Mouse (Mus musculus) midbrain, embryonic 11.5 days (tissue): ENCODE results near the gene Podn. TPM values are rescaled to one million over a fixed set of nuclear protein-coding genes. Genes with fewer than 3 reads are reported as not detected.

Experiments
- ATAC-seq: fragments of 200-750 bp; cut with Nextera tagmentation; 2 replicates; pipeline ENCODE4 v1.8.0; 2017; ENCODE audit warnings: moderate TSS enrichment, moderate library complexity; ENCODE audit not compliant: low FRiP score
- DNase-seq: peaks from one replicate; pipeline ENCODE4 v3.0.0; 2015; ENCODE audit warnings: low spot score; ENCODE audit errors: missing footprints
- H3K27ac ChIP-seq: fragments of 300-500 bp; sonication (generic); 2 replicates; pipeline ENCODE4 v1.5.1; 2014; ENCODE audit warnings: low read depth, low read length
- H3K27me3 ChIP-seq: fragments of 300-500 bp; sonication (generic); 2 replicates; pipeline ENCODE4 v1.6.1; 2014; ENCODE audit warnings: mild to moderate bottlenecking, low read length, moderate library complexity, mixed read lengths; ENCODE audit not compliant: control insufficient read depth, insufficient read depth
- H3K36me3 ChIP-seq: fragments of 300-500 bp; sonication (generic); 2 replicates; pipeline ENCODE4 v1.6.1; 2014; ENCODE audit warnings: mild to moderate bottlenecking, low read length, moderate library complexity, mixed read lengths; ENCODE audit not compliant: control insufficient read depth, insufficient read depth
- H3K4me1 ChIP-seq: fragments of 300-500 bp; sonication (generic); 2 replicates; pipeline ENCODE4 v1.6.1; 2014; ENCODE audit warnings: low read length; ENCODE audit not compliant: control insufficient read depth, insufficient read depth
- H3K4me2 ChIP-seq: fragments of 300-500 bp; sonication (generic); 2 replicates; pipeline ENCODE4 v1.6.1; 2014; ENCODE audit warnings: mild to moderate bottlenecking, moderate library complexity
- H3K4me3 ChIP-seq: fragments of 300-500 bp; sonication (generic); 2 replicates; pipeline ENCODE4 v1.5.1; 2014; ENCODE audit warnings: low read depth, low read length
- H3K9ac ChIP-seq: fragments of 300-500 bp; sonication (generic); 2 replicates; pipeline ENCODE4 v1.6.1; 2014; ENCODE audit warnings: low read length
- H3K9me3 ChIP-seq: fragments of 300-500 bp; sonication (generic); 2 replicates; pipeline ENCODE4 v1.6.1; 2016; ENCODE audit warnings: low read length; ENCODE audit not compliant: control insufficient read depth
- WGBS: fragments of 180-500 bp; shearing (Covaris S2); extraction: QIAGEN DNeasy Blood & Tissue Kit; methylation state at CpG from one replicate; pipeline ENCODE4 v1.1.7; 2014; 5-methylcytosine and 5-hydroxymethylcytosine counted together
- polyA plus RNA-seq: library from polyadenylated mRNA; unstranded; fragments of >200 nt; fragmentation: Nextera tagmentation; extraction: Ambion mirVana; gene quantifications from 2 replicates; pipeline ENCODE4 v1.2.1, GENCODE M21; 2014

The Podn gene
- polyA plus RNA-seq, 1 experiment from 2014 or later = 0.45 TPM

DNA sequence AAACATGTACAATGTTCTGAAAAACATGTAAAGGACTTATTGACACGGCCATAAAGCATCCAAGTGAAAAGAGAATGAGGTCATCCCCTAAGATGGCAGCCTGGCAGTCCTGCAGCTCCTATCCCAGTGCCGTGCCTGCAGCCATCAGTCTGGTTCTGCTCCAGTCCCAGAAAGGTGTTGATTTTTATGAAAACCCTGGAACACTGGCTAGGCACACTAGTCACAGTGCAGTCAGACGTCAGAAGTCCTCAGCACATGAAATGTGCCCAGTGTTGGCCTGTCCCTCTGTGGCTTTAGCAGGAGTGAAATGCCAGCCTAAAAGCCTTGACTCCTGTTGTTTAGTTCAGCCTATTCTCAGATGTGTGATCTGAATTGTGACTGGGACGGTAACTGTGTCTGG, 35.5 kb downstream of the Podn start:
- ATAC-seq (no peak), DNase-seq (no peak)
- Histone ChIP-seq H3K9me3 (no peaks in the 10 kb centered on the region), H3K27me3 (no peaks in the 10 kb centered on the region), H3K4me2 (no peak overlapping the region), H3K4me1 (no peaks in the 10 kb centered on the region), H3K27ac (no peak overlapping the region), H3K36me3 (no peaks in the 10 kb centered on the region; the same call in 1 of the 2 replicates), H3K4me3 (no peak overlapping the region), H3K9ac (no peak overlapping the region)
- 80% methylated on average over 4 of the region's 4 CpGs for WGBS

GRCm38 (mm10) chr4:108059601-108060379, 36.5 kb downstream of the Podn start:
- Histone ChIP-seq H3K9ac (peak overlapping the region; percentile 47; the same call in 1 of the 2 replicates), H3K4me2 (no peak overlapping the region), H3K9me3 (no peaks in the 10 kb centered on the region), H3K4me1 (no peaks in the 10 kb centered on the region), H3K4me3 (no peak overlapping the region), H3K36me3 (no peaks in the 10 kb centered on the region; the same call in 1 of the 2 replicates), H3K27ac (0 out of 2 replicates have a peak overlapping the region, but pooled peaks have one; percentile 25), H3K27me3 (no peaks in the 10 kb centered on the region)
- WGBS = 42% methylated on average over 19 of the region's 19 CpGs
- no peak for DNase-seq
- ATAC-seq = no peak

DNA sequence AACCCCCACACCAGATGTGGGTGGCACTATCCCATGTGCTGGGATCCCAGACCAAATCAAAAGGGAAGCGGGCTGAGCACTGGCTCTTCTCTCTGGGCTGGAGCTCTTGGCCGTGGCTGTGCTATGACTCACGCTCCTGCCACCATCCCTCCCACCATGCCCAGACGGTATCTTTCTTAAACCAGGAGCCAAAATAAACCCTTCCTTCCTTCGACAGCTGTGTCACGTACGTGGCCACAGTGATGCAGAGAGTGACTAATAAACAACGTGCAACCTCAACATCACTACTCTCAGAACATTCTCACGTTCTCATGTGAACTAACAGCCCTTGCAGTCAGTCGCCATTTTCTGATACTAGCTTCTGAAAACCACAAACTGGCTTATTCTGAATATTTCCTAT, 38.1 kb downstream of the Podn start:
- no peaks in the 10 kb centered on the region for H3K27me3 ChIP-seq
- no peak overlapping the region for H3K4me3 ChIP-seq
- H3K4me1 ChIP-seq = no peaks in the 10 kb centered on the region
- H3K9ac ChIP-seq = no peak overlapping the region
- H3K36me3 ChIP-seq = no peaks in the 10 kb centered on the region
- DNase-seq (no peak), ATAC-seq (no peak)
- H3K4me2 ChIP-seq = no peak overlapping the region
- 94% methylated on average over 10 of the region's 10 CpGs for WGBS
- no peaks in the 10 kb centered on the region for H3K9me3 ChIP-seq
- no peak overlapping the region for H3K27ac ChIP-seq

DNA sequence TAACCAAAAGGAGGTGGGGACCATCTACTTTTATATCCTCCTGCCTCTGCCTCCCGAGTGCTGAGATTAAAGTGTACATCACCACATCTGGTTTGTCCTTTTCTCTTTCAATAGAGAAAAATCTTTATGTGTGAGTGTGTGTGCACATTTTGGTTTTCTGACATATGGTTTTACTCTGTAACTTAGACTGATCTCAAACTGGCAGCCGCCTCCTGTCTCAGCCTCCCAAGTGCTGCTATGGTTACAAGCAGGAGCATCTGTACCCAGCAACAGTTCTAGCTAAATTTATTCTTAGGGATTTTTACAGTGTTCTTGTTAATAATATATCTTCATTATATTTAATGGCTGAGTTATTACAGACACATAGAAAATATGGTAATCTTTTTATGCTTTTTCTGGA, 39.0 kb downstream of the Podn start:
- H3K4me3 ChIP-seq = no peak overlapping the region
- DNase-seq = no peak
- WGBS = 79% methylated on average over 2 of the region's 2 CpGs
- H3K9me3 ChIP-seq = no peaks in the 10 kb centered on the region
- H3K36me3 ChIP-seq = no peaks in the 10 kb centered on the region
- no peak overlapping the region for H3K27ac ChIP-seq
- ATAC-seq = no peak
- H3K4me1 ChIP-seq = no peaks in the 10 kb centered on the region
- H3K4me2 ChIP-seq = no peak overlapping the region
- H3K9ac ChIP-seq = no peak overlapping the region
- H3K27me3 ChIP-seq = no peaks in the 10 kb centered on the region

DNA sequence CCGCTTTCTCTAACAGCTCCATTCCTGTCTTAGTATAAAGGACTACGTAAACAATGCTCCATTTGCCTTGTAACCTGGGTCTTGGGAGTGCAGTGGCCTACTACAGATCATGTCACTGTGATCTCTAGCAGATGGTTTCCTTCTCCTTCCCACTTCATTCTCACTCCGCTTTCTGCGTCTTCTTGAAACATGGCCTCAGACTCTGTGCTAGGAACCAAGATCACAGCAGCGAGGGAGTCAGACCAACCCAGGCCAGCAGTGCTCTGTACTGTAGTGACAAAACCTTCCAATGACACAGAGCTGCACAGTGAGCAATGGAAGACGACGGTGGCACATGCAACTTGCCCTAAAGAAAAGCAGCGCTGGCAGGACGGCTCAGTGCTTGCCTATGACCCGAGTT, 40.4 kb downstream of the Podn start:
- DNase-seq (no peak), ATAC-seq (no peak)
- no peak overlapping the region for H3K4me3 ChIP-seq
- H3K9ac ChIP-seq = no peak overlapping the region
- no peak overlapping the region for H3K27ac ChIP-seq
- no peaks in the 10 kb centered on the region for H3K27me3 ChIP-seq
- 0 out of 2 replicates have a peak, but pooled peaks cover 3% of the 10 kb centered on the region for H3K36me3 ChIP-seq
- 91% methylated on average over 10 of the region's 10 CpGs for WGBS
- H3K4me1 ChIP-seq = no peaks in the 10 kb centered on the region
- no peaks in the 10 kb centered on the region for H3K9me3 ChIP-seq
- H3K4me2 ChIP-seq = no peak overlapping the region

DNA sequence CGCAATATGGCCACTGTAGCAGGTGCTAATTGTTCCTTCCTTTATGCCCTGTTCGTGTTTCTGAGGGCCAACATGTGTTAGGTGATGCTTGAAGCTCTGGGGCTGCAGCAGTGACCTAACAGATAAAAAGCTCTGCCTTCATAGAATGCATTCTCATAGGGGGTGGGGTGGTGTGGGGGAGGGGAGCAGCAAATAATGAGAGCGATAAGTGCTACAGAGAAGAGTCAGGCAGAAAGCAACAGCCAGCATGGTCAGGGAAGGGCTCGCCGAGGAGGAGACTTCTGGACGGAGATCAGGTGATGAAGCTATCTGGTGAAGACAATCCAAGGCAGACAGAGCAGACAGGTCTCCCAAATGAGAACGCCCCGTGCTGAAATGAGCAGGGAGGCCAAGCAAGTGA, 43.6 kb downstream of the Podn start:
- WGBS = 88% methylated on average over 8 of the region's 8 CpGs

GRCm38 (mm10) chr4:108051687-108052274, 44.5 kb downstream of the Podn start:
- DNase-seq = no peak
- H3K27ac ChIP-seq = no peak overlapping the region
- WGBS = 85% methylated on average over 10 of the region's 10 CpGs
- no peaks in the 10 kb centered on the region for H3K9me3 ChIP-seq
- ATAC-seq = no peak
- no peaks in the 10 kb centered on the region for H3K27me3 ChIP-seq
- H3K4me1 ChIP-seq = no peaks in the 10 kb centered on the region
- no peak overlapping the region for H3K9ac ChIP-seq
- peaks cover 6% of the 10 kb centered on the region; the same call in 1 of the 2 replicates for H3K36me3 ChIP-seq
- no peak overlapping the region for H3K4me2 ChIP-seq
- no peak overlapping the region for H3K4me3 ChIP-seq

More for the DNA sequence above, 43.6 kb downstream of the Podn start:
- Histone ChIP-seq H3K4me3 (no peak overlapping the region), H3K27ac (no peak overlapping the region), H3K36me3 (0 out of 2 replicates have a peak, but pooled peaks cover 3% of the 10 kb centered on the region), H3K4me1 (no peaks in the 10 kb centered on the region), H3K4me2 (no peak overlapping the region), H3K9ac (no peak overlapping the region), H3K9me3 (no peaks in the 10 kb centered on the region), H3K27me3 (no peaks in the 10 kb centered on the region)
- DNase-seq = no peak
- no peak for ATAC-seq

DNA sequence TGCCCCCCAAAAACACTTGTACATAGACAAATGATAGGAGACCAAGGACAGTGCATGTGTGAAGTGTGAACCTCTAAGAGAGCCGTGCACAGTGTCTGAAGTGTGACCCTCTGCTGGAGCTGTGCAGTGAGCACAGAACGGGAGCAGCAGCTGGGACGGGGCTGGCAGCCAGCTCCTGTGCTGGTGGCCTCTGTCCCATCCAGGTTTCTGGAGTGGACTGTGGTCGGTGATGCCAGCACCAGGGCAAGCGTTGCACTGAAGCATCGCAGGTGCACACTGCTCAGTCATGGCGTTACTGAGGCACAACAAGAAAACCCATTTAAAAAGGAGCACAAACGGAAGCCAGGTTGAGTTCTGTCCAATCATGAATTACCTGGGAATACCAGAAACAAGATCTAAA, 50.1 kb downstream of the Podn start:
- no peak for DNase-seq
- Histone ChIP-seq H3K27me3 (no peaks in the 10 kb centered on the region), H3K4me1 (no peaks in the 10 kb centered on the region), H3K4me2 (no peak overlapping the region), H3K9me3 (no peaks in the 10 kb centered on the region), H3K36me3 (peaks cover 3% of the 10 kb centered on the region; the same call in 1 of the 2 replicates), H3K27ac (no peak overlapping the region), H3K9ac (no peak overlapping the region), H3K4me3 (no peak overlapping the region)
- no peak for ATAC-seq
- WGBS = 88% methylated on average over 8 of the region's 8 CpGs
